Comparison of ENCODE assay signal across 8 mouse cellular contexts in the genomic region with DNA sequence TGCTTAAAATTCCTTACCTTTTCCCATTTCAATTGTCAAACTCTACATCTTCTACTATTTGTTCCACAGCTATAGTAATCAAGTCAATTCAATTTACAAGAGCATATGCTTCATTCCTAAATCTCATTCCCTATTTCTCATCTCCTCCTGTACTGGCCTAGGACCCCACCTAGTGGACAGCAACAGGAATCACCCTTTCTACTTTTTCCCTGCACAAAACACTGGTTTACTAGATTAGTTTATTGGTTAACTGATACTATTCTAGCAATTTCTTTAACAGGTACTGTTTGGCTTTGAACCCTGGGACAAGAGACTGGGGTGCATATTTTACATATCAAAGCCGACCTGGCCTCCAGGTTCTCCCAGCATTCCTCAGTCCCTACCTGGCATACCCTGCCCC.
DNase-seq lines count a peak whose midpoint lies in the region.

No protein-coding gene starts in this region.

- peak; percentile 9 for DNase-seq in adrenal gland, postnatal 25 days
- DNase-seq in adrenal gland, postnatal 4 days (ENCODE audit: low spot score in 2 of 2): no peak
- peak; percentile 21 for DNase-seq in kidney, postnatal 14 days
- no peak for DNase-seq in kidney, adult 11 months
- DNase-seq in adipocyte (ENCODE audit: low spot score): peak; percentile 76
- DNase-seq in kidney, postnatal 4 days: peak; percentile 17 to 42
- DNase-seq in thymus, postnatal 36 days: no peak
- no peak for DNase-seq in right cerebral cortex, postnatal 14 days

Comparison
In these comparisons a context has a peak if more than half of its experiments do, and no peak if none do; other contexts are left out.
1. DNase-seq: peak in adrenal gland, postnatal 25 days (single experiment), kidney, postnatal 14 days (single experiment), adipocyte (single experiment) and kidney, postnatal 4 days (2 of 2); none in adrenal gland, postnatal 4 days (0 of 2), kidney, adult 11 months (single experiment), thymus, postnatal 36 days (0 of 2) and right cerebral cortex, postnatal 14 days (single experiment).